Mouse (Mus musculus): Measurements from ENCODE around the gene Fbxo11. TPM values are rescaled to one million over a fixed set of nuclear protein-coding genes. Genes with fewer than 3 reads are reported as not detected.

The Fbxo11 gene
- total RNA-seq, 2 experiments from 2014 or later: 109 to 115 TPM

Other genes starting within 250 kb of the Fbxo11 start
- not detected for gene Rpl36-ps4, start 144.3 kb downstream of the Fbxo11 start, total RNA-seq (2021)
- 10 to 100 TPM; 14.4 to 16.4 TPM for gene Msh6, start 90.2 kb downstream of the Fbxo11 start, total RNA-seq (2021)

Measured in left cerebral cortex, postnatal 14 days (tissue).